Mouse (Mus musculus): ENCODE measurements around the gene Rnf114.

Gene Rnf114

GRCm38 (mm10) chr2:167491757-167492708 is at the start of gene Rnf114:
Gene Rnf114 (plus strand): TSS chr2:167492645.
- CTCF ChIA-PET = interaction anchor here (0.6 to 1.3 kb wide), 3 partner anchors 13 to 122 kb away, joined by 3 to 4 read pairs (median 3); no protein-coding TSS in a partner anchor

GRCm38 (mm10) chr2:167443411-167444193 is 48.8 kb upstream of the Rnf114 start:
- CTCF ChIA-PET = no interaction called here

GRCm38 (mm10) chr2:167445911-167446780 is 46.3 kb upstream of the Rnf114 start:
- CTCF ChIA-PET = no interaction called here

GRCm38 (mm10) chr2:167447207-167447606 is 45.2 kb upstream of the Rnf114 start:
- CTCF ChIA-PET = no interaction called here

GRCm38 (mm10) chr2:167447629-167448028 is 44.8 kb upstream of the Rnf114 start:
- CTCF ChIA-PET = no interaction called here

- CTCF ChIA-PET = no interaction called here
Measured at GRCm38 (mm10) chr2:167449331-167450275, 42.8 kb upstream of the Rnf114 start.

GRCm38 (mm10) chr2:167450647-167451046 is 41.8 kb upstream of the Rnf114 start:
- CTCF ChIA-PET = no interaction called here

GRCm38 (mm10) chr2:167453814-167454213 is 38.6 kb upstream of the Rnf114 start:
- CTCF ChIA-PET = interaction anchor here (0.7 kb wide), 1 partner anchor 1772 kb away, joined by 3 read pairs; no protein-coding TSS in a partner anchor

GRCm38 (mm10) chr2:167456361-167457020 is 36.0 kb upstream of the Rnf114 start:
- CTCF ChIA-PET = no interaction called here

- CTCF ChIA-PET = no interaction called here
Measured at GRCm38 (mm10) chr2:167457213-167457612, 35.2 kb upstream of the Rnf114 start.

GRCm38 (mm10) chr2:167458548-167458947 is 33.9 kb upstream of the Rnf114 start:
- CTCF ChIA-PET = no interaction called here

- CTCF ChIA-PET = no interaction called here
Measured at GRCm38 (mm10) chr2:167459071-167459865, 33.2 kb upstream of the Rnf114 start.

- CTCF ChIA-PET = interaction anchor here (0.7 kb wide), 1 partner anchor 240 kb away, joined by 3 read pairs; no protein-coding TSS in a partner anchor
Measured at GRCm38 (mm10) chr2:167462954-167463353, 29.5 kb upstream of the Rnf114 start.

GRCm38 (mm10) chr2:167463802-167464201 is 28.6 kb upstream of the Rnf114 start:
- CTCF ChIA-PET = no interaction called here

- CTCF ChIA-PET = no interaction called here
Measured at GRCm38 (mm10) chr2:167465951-167466350, 26.5 kb upstream of the Rnf114 start.

- CTCF ChIA-PET = interaction anchor here (0.7 kb wide), 1 partner anchor 15 kb away, joined by 5 read pairs; no protein-coding TSS in a partner anchor
Measured at GRCm38 (mm10) chr2:167467214-167467613, 25.2 kb upstream of the Rnf114 start.

- CTCF ChIA-PET = interaction anchor here (0.7 kb wide), 1 partner anchor 33 kb away, joined by 3 read pairs; no protein-coding TSS in a partner anchor
Measured at GRCm38 (mm10) chr2:167468444-167468843, 24.0 kb upstream of the Rnf114 start.

- CTCF ChIA-PET = no interaction called here
Measured at GRCm38 (mm10) chr2:167470611-167471010, 21.8 kb upstream of the Rnf114 start.

GRCm38 (mm10) chr2:167471585-167471984 is 20.9 kb upstream of the Rnf114 start:
- CTCF ChIA-PET = no interaction called here
